Mouse (Mus musculus) left cerebral cortex, postnatal 14 days (tissue): ENCODE results near the gene Arhgef6. TPM values are rescaled to one million over a fixed set of nuclear protein-coding genes. Genes with fewer than 3 reads are reported as not detected.

Experiments used
- DNase-seq, 2 experiments: peaks; one replicate each; pipeline ENCODE4 v3.0.0; 2021 to 2022; ENCODE audit warnings: low spot score in 2 of 2, mixed read lengths in 1 of 2
- intact Hi-C: fragments of 180-260 bp; cut with DNase I; formaldehyde crosslinking; loops from one replicate; pipeline ENCODE4 v1.15.1; 2025
- long read RNA-seq, 2 experiments: library from polyadenylated mRNA; stranded (forward); transcript quantifications; one replicate each; pipeline ENCODE4 v2.0.0; 2021
- total RNA-seq, 2 experiments: library from RNA; stranded (reverse); gene quantifications; 2 replicates each; pipeline ENCODE4 v1.2.3; 2021

Arhgef6 gene
- total RNA-seq: 10 to 100 TPM in 1 of 2 experiments, 1 to 10 TPM in 1; 10.0 to 12.9 TPM
- long read RNA-seq, experiment 1, partial matches to known transcripts: 0 of 1 reads
- long read RNA-seq, experiment 1, other reads (novel, unspliced or antisense): 1 of 1 reads
- long read RNA-seq, experiment 2: 0 reads

- no peak for DNase-seq
- intact Hi-C loops: no loop called here
These were observed at the start of gene Arhgef6 for GRCm38 (mm10) chrX:57338371-57339211. Gene Arhgef6, minus strand, starts transcription at chrX:57338729.

GRCm38 (mm10) chrX:57380915-57381314 lies 42.4 kb upstream of the Arhgef6 start:
- intact Hi-C loops: no loop called here
- DNase-seq: no peak

- intact Hi-C loops: loop anchor here (10.0 kb wide), 1 partner anchor 324 kb away; the partner anchor contains the start of gene Htatsf1
- DNase-seq: no peak
These were observed 40.0 kb upstream of the Arhgef6 start for GRCm38 (mm10) chrX:57378579-57378978.

GRCm38 (mm10) chrX:57377096-57377495 lies 38.6 kb upstream of the Arhgef6 start:
- intact Hi-C loops: loop anchor here (10.0 kb wide), 1 partner anchor 322 kb away; the partner anchor contains the start of gene Htatsf1
- DNase-seq: no peak

- no peak for DNase-seq
- intact Hi-C loops: loop anchor here (10.0 kb wide), 1 partner anchor 319 kb away; the partner anchor contains the start of gene Htatsf1
These were observed 35.5 kb upstream of the Arhgef6 start for GRCm38 (mm10) chrX:57374029-57374428.

GRCm38 (mm10) chrX:57373543-57373942 lies 35.0 kb upstream of the Arhgef6 start:
- intact Hi-C loops: loop anchor here (10.0 kb wide), 1 partner anchor 319 kb away; the partner anchor contains the start of gene Htatsf1
- DNase-seq: no peak

- intact Hi-C loops: loop anchor here (10.0 kb wide), 1 partner anchor 318 kb away; the partner anchor contains the start of gene Htatsf1
- no peak for DNase-seq
These were observed 34.4 kb upstream of the Arhgef6 start for GRCm38 (mm10) chrX:57372965-57373364.

DNA sequence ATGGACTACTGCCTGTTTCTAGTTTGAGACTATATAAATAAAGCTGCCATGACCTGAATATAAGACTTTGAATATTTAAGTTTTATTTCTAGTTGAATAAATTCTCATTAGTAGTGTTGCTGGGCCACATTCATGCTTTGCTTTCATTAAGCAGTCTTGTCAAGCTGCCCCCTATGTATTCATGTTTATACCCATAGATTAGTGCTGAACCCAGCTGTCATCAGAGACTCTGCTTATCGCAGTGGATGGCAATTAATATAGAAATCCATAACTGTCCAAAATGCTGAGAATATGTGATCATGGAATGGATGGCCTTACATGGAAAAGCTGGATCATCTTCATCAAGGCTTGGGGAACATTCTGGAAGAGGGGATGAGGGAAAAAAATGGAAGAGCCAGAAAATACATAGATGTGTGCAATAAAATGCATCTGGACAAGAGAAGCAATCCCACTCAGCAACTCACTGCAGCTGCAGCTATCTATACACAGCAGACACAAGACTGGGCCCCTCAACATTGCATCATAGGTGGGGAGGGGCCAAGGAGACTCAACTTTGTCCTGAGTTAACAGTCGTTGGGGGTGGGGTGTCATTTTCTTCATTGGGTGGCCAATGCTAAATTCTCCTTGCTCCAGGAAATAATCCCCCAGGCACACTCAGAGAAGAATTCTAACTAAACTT lies 26.5 kb upstream of the Arhgef6 start:
- intact Hi-C loops: no loop called here
- DNase-seq: no peak

DNA sequence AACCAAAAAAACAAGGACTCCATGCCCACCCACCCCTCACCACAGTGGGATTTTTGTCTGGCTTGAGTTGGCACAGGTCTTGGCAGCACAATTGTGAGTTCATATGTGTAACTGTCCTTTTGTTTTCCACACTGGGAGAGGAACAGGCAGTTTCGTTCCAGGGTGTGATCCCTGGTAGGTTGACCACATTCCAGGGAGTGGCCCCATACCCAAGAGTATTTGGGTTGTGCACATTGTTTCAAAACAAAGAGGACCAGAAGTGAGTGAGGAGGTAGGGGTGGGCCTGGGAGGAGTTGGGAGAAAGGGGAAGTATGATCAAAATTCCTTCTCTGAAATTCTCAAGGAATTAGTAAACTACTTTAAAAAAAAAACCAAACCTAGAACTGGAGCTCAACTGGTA lies 20.8 kb upstream of the Arhgef6 start:
- DNase-seq: no peak
- intact Hi-C loops: no loop called here

- intact Hi-C loops: no loop called here
- DNase-seq: no peak
These were observed 691 bp upstream of the Arhgef6 start for GRCm38 (mm10) chrX:57339220-57339619.

GRCm38 (mm10) chrX:57337582-57337981 lies 947 bp downstream of the Arhgef6 start:
- intact Hi-C loops: no loop called here
- no peak for DNase-seq

- intact Hi-C loops: no loop called here
- no peak for DNase-seq
These were observed 1.6 kb downstream of the Arhgef6 start for GRCm38 (mm10) chrX:57336958-57337357.

DNA sequence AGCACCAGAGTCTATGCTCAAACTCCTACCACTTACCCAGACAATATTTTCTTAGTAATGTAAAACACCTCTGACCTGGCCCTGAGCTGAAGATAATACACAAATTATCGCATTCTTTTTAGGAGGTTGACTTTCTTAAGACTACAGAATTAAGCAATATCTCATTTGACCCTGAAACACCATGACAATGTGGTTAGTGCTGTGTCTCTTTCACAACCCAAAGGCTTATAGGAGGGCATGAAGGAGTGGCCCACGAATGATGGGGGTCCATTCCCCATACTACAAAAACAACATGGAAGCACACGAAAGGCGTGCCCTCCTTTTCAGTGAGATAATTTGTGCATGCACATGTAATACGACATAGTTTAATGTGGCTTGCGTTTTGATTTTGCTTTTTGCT lies 3.2 kb downstream of the Arhgef6 start:
- DNase-seq: no peak
- intact Hi-C loops: no loop called here

- intact Hi-C loops: no loop called here
- no peak for DNase-seq
These were observed 10.7 kb downstream of the Arhgef6 start for GRCm38 (mm10) chrX:57327668-57328338.

- intact Hi-C loops: no loop called here
- DNase-seq: peak; percentile 5 to 12
These were observed 11.9 kb downstream of the Arhgef6 start for GRCm38 (mm10) chrX:57326487-57327221.

DNA sequence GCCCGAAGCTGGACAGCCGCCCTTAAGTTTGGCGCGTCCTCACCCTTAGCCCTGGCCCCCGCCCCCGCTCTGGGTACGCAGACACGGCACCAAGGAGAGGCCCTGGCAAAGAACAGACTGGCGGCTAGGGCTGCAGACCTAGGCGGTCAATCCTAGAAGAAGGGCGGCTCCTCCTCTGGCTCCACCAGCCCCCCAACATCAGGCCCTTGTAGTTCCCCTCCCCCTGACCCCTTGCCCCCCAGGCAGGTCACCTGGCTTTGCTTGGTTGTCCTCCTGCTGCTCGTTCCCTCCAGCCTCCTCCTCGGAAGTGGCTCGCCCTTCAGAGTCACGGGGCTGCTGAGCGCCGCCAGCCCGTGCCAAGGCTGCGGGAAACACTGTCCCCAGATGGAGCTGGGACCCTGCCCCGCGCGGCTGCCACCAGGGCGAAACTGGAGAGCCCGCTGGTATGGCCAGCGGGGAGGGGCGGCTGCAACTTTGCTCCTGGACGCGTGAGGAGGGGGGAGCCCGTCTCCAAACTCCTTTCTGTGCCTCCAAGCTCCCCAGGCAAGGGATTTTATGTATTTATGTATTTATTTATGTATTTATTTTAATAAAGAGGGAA lies 12.6 kb downstream of the Arhgef6 start:
- no peak for DNase-seq
- intact Hi-C loops: no loop called here

DNA sequence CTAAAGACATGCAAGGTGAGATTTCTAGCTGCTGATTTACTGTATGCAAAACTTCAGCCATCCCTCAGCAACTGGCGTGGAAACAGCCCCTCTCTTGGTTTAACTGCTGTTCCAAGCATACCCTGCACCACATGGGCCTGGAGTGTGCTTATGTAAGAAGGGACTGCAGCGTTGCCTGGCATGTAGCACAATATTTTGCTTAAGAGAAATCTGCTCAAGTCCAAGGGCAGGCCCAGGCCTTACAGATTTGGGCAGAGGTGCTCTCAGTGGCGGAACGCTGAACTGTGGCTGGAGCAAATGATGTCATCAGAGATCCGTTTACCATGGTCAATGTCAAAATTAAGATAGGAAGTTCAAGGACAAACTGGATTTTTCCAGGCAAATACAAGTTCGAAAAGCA lies 13.6 kb downstream of the Arhgef6 start:
- intact Hi-C loops: no loop called here
- no peak for DNase-seq

DNA sequence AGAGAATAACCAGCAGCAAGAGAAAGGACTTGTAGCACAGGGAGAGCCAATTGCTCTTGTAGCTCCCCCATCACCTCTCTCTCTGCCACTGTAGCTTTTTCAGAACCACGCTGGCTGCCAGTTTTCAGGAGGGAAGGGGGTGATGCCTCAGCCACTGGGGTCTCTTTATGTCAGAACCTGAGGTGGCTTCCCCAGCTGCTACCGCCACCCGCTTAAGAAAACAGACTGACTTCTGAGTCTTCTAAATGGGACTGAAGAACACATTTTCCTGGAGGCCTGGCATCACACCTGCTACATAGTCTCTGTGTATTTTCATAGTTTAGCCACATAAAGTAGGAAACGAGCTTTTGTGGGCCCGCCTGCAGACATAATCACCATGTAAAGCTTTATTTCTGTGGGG lies 26.5 kb downstream of the Arhgef6 start:
- intact Hi-C loops: no loop called here
- no peak for DNase-seq

DNA sequence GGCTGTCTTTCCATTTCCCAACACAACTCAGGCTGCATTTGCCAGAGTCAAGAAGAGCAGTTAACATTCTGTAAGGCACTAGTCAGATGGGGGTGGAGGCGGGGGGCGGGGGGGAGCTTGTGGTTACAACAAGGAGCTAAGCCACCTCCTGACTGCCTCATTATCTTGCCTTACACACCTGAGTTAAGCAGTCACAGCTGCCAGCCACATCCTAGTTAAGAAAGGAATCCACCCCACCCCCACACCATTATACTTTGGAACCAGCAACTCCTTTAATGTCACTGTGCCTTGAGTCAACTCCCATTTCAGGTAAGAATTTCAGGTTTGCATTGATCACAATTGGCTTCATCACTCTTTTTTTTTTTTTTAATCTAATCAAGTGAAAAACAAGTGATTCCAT lies 28.5 kb downstream of the Arhgef6 start:
- intact Hi-C loops: no loop called here
- no peak for DNase-seq
